Mouse (Mus musculus) testis, adult 2 months (tissue): ENCODE results near the gene Paqr6.

Experiments used
- CTCF ChIP-seq: fragments of 200-500 bp; IDR thresholded peaks from 2 replicates; pipeline ENCODE4 v1.5.1; 2012; ENCODE audit warnings: low read depth, mild to moderate bottlenecking, inconsistent platforms, low read length, moderate library complexity; ENCODE audit not compliant: control insufficient read depth, insufficient read depth, insufficient replicate concordance
- POLR2A ChIP-seq: fragments of 200-500 bp; IDR thresholded peaks from 2 replicates; pipeline ENCODE4 v1.6.1; 2012; ENCODE audit warnings: low read depth, mild to moderate bottlenecking, inconsistent platforms, low read length, moderate library complexity; ENCODE audit not compliant: control insufficient read depth

DNA sequence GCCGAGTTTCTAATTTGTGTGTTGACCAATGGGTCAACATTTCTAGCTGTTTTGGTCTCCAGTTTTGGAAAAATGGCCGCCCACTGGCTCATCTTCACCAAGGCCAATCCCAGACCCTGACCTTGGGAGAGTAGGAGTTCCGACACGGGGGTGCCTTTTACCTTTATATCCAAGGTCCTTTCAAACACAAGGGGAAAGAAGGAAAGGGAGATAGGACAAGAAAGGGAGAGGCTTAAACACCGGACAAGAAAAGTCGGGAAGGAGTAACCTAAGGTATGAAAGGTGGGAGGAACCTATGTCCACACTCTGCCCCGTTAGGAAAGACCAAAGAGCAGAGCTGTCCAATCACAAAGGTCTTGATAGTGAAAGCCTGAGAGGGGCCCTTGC, 46.3 kb downstream of the Paqr6 start:
- no peak for TF ChIP-seq CTCF
- TF ChIP-seq POLR2A = no peak
